Mouse (Mus musculus): ENCODE results near the gene Cab39l. TPM values are rescaled to one million over a fixed set of nuclear protein-coding genes. Genes with fewer than 3 reads are reported as not detected.
A peak's percentile ranks its signal among the peaks of the same experiment; 100 is the strongest.

Gene Cab39l
- polyA plus RNA-seq, 1 experiment from 2014 or later = 22.4 TPM

DNA sequence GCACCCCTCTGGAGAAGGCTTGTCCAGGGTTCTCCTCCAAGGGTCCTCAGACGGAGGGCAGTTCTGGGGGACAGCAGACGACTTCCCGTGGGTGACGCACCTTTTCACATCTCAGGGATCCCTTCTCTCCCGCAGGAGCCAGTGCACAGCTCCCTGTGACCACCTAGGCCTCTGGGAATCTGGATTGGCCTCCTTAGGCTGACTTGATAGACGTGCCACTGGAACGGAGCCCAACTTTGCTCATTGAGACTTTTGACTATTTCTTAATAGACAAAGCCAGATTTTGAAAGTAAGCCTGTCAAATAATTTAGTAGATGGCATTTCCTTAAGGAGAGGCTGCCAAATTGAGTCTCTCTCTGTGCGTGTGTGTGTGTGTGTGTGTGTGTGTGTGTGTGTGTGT, 185.9 kb downstream of the Cab39l start:
- Histone ChIP-seq H3K36me3 (ENCODE audit: control insufficient read depth, insufficient read depth, low read length) (no peaks in the 10 kb centered on the region; the same call in 1 of the 2 replicates), H3K4me1 (ENCODE audit: control insufficient read depth, insufficient read depth, low read length) (peaks cover 12% of the 10 kb centered on the region; the same call in 1 of the 2 replicates), H3K4me2 (ENCODE audit: low read length) (peak overlapping the region; percentile 82), H3K4me3 (ENCODE audit: low read depth, low read length) (peak overlapping the region; percentile 74), H3K9me3 (replicated peaks; ENCODE audit: control insufficient read depth, low read length, poor library complexity, severe bottlenecking) (no peaks in the 10 kb centered on the region), H3K27me3 (ENCODE audit: control insufficient read depth, insufficient read depth, low read depth, low read length) (peaks cover 5% of the 10 kb centered on the region; the same call in 1 of the 2 replicates), H3K9ac (ENCODE audit: low read depth, low read length) (peak overlapping the region; percentile 75), H3K27ac (ENCODE audit: low read length) (no peak overlapping the region)
- no peak for ATAC-seq
- 13% methylated on average over 8 of the region's 8 CpGs for WGBS

DNA sequence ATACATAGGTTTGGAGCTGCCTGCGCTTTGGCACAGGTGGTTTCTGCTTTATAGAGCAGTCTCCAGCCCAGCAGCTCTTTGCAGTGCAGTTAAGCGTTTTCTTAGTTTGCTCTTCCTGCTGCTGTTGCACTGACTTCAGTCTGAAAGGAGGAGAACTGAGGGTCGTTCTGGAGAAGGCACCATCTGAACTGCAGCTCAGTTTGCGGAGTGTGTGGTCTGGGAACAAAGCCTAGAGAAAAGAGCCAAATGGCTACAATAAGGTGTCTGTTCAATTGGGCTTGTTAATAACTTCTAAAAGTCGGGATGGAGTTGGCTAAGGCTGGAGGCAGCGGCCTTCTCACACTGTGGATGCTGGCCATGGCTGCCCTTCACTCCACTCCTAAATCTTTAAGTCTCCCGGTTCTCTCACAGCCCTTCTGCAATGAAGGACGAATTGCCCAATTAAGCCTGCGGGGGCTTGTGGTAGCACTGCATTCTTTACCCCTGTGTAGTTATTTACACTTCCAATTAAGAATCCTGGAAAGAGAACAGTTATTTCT, 186.4 kb downstream of the Cab39l start:
- Histone ChIP-seq H3K4me3 (ENCODE audit: low read depth, low read length) (peak overlapping the region; percentile 74), H3K27ac (ENCODE audit: low read length) (no peak overlapping the region), H3K4me1 (ENCODE audit: control insufficient read depth, insufficient read depth, low read length) (peaks cover 12% of the 10 kb centered on the region; the same call in 1 of the 2 replicates), H3K36me3 (ENCODE audit: control insufficient read depth, insufficient read depth, low read length) (no peaks in the 10 kb centered on the region; the same call in 1 of the 2 replicates), H3K9me3 (replicated peaks; ENCODE audit: control insufficient read depth, low read length, poor library complexity, severe bottlenecking) (no peaks in the 10 kb centered on the region), H3K9ac (ENCODE audit: low read depth, low read length) (no peak overlapping the region), H3K27me3 (ENCODE audit: control insufficient read depth, insufficient read depth, low read depth, low read length) (peaks cover 5% of the 10 kb centered on the region; the same call in 1 of the 2 replicates), H3K4me2 (ENCODE audit: low read length) (peak overlapping the region; percentile 82)
- 24% methylated on average over 9 of the region's 9 CpGs for WGBS
- ATAC-seq = no peak

DNA sequence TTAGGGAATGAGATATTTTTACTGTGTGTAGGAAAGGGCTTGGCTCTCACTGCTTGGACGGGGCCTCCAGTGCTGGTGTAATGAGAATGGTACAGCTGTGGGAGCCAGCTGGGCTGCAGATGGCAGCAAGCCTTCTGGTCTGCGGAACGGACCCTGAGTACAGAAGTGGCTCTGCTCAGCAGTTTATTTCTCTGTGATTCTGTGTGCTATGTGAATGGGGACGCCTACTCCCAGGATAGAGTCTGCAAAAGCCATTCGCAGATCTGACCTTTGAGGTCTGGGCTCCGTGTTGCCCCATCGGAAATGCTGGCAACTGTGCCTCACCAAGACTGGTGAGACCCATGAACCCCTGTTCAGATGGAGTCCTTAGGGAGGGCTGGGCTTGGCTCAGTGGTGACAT, 187.1 kb downstream of the Cab39l start:
- no peak; the same call in 1 of the 2 replicates for ATAC-seq
- H3K4me3 ChIP-seq (ENCODE audit: low read depth, low read length) = peak overlapping the region; percentile 74
- H3K36me3 ChIP-seq (ENCODE audit: control insufficient read depth, insufficient read depth, low read length) = no peaks in the 10 kb centered on the region; the same call in 1 of the 2 replicates
- peaks cover 5% of the 10 kb centered on the region; the same call in 1 of the 2 replicates for H3K27me3 ChIP-seq (ENCODE audit: control insufficient read depth, insufficient read depth, low read depth, low read length)
- H3K9me3 ChIP-seq (replicated peaks; ENCODE audit: control insufficient read depth, low read length, poor library complexity, severe bottlenecking) = no peaks in the 10 kb centered on the region
- 26% methylated on average over 7 of the region's 7 CpGs for WGBS
- H3K4me2 ChIP-seq (ENCODE audit: low read length) = peak overlapping the region; percentile 82
- H3K4me1 ChIP-seq (ENCODE audit: control insufficient read depth, insufficient read depth, low read length) = peaks cover 12% of the 10 kb centered on the region; the same call in 1 of the 2 replicates
- H3K9ac ChIP-seq (ENCODE audit: low read depth, low read length) = 0 out of 2 replicates have a peak overlapping the region, but pooled peaks have one; percentile 1
- H3K27ac ChIP-seq (ENCODE audit: low read length) = no peak overlapping the region

DNA sequence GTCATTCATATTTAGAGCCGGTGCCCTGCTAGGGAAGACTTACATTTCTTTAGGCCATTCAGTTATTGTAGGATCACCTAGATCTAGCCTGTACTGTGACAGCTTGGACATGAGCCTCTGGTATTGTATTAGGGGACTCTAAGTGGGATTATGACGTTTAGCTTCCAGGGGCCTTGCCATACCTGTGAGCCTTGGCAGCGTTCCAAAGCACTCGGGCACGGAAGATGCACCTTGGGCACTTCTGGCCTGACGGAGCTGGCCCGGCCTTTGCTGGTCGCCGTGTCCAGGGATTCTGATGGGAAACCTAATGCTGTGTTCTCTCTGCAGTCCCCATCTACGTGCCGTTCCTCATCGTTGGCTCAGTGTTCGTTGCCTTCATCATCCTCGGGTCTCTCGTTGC, 188.5 kb downstream of the Cab39l start:
- Histone ChIP-seq H3K27me3 (ENCODE audit: control insufficient read depth, insufficient read depth, low read depth, low read length) (0 out of 2 replicates have a peak, but pooled peaks cover 2% of the 10 kb centered on the region), H3K4me3 (ENCODE audit: low read depth, low read length) (no peak overlapping the region)
- ATAC-seq = no peak

DNA sequence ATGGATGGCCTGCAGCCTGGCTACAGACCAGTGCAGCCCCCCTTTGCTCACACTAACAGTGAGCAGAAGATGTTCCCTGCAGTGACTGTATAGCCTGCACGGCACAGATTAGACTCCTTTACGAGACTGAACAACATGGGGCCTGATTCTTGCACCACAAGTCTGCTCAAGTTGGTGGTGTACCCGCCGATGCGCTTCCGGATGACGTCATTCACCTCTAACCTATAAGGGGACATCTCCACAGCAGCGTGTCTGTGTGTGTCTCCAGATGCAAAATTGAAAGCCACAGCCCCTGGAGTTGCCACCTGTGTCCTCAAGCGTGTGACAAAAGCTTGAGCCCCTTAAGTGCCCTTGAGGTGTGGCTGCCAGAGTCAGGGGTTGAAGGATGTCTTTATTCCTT, 189.3 kb downstream of the Cab39l start:
- no peak for ATAC-seq
- H3K4me1 ChIP-seq (ENCODE audit: control insufficient read depth, insufficient read depth, low read length) = peaks cover 12% of the 10 kb centered on the region; the same call in 1 of the 2 replicates
- no peak overlapping the region for H3K4me3 ChIP-seq (ENCODE audit: low read depth, low read length)
- no peak overlapping the region for H3K4me2 ChIP-seq (ENCODE audit: low read length)
- no peaks in the 10 kb centered on the region for H3K9me3 ChIP-seq (replicated peaks; ENCODE audit: control insufficient read depth, low read length, poor library complexity, severe bottlenecking)
- H3K9ac ChIP-seq (ENCODE audit: low read depth, low read length) = no peak overlapping the region
- H3K27me3 ChIP-seq (ENCODE audit: control insufficient read depth, insufficient read depth, low read depth, low read length) = no peaks in the 10 kb centered on the region
- H3K27ac ChIP-seq (ENCODE audit: low read length) = no peak overlapping the region
- WGBS = 80% methylated on average over 9 of the region's 9 CpGs
- H3K36me3 ChIP-seq (ENCODE audit: control insufficient read depth, insufficient read depth, low read length) = no peaks in the 10 kb centered on the region; the same call in 1 of the 2 replicates

More for the DNA sequence above, 188.5 kb downstream of the Cab39l start:
- 89% methylated on average over 15 of the region's 15 CpGs for WGBS
- Histone ChIP-seq H3K4me1 (ENCODE audit: control insufficient read depth, insufficient read depth, low read length) (peaks cover 12% of the 10 kb centered on the region; the same call in 1 of the 2 replicates), H3K9ac (ENCODE audit: low read depth, low read length) (no peak overlapping the region), H3K4me2 (ENCODE audit: low read length) (no peak overlapping the region), H3K27ac (ENCODE audit: low read length) (no peak overlapping the region), H3K36me3 (ENCODE audit: control insufficient read depth, insufficient read depth, low read length) (no peaks in the 10 kb centered on the region; the same call in 1 of the 2 replicates), H3K9me3 (replicated peaks; ENCODE audit: control insufficient read depth, low read length, poor library complexity, severe bottlenecking) (no peaks in the 10 kb centered on the region)

DNA sequence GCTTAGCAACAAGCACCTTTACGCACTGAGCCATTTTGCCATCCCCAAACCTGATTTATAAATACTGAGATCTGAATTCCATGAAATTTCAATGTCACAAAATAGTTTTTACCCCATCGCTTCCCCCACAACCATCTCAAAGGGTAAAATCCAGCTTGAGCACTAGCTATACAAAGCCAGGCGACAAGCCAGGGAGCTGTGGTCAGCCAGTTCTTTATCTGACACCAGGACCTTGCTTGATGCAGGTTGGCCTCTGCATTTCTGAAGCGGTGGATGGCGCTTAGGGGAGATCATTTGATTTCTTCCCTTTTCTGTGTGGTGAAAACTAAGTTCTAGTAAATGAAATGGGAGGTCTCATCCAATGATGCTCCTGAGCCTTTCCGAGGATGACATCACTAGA, 191.3 kb downstream of the Cab39l start:
- Histone ChIP-seq H3K9me3 (replicated peaks; ENCODE audit: control insufficient read depth, low read length, poor library complexity, severe bottlenecking) (no peaks in the 10 kb centered on the region), H3K27me3 (ENCODE audit: control insufficient read depth, insufficient read depth, low read depth, low read length) (no peaks in the 10 kb centered on the region), H3K4me3 (ENCODE audit: low read depth, low read length) (no peak overlapping the region), H3K27ac (ENCODE audit: low read length) (no peak overlapping the region), H3K36me3 (ENCODE audit: control insufficient read depth, insufficient read depth, low read length) (no peaks in the 10 kb centered on the region; the same call in 1 of the 2 replicates), H3K4me1 (ENCODE audit: control insufficient read depth, insufficient read depth, low read length) (peaks cover 3% of the 10 kb centered on the region; the same call in 1 of the 2 replicates), H3K4me2 (ENCODE audit: low read length) (no peak overlapping the region), H3K9ac (ENCODE audit: low read depth, low read length) (no peak overlapping the region)
- WGBS = 94% methylated on average over 6 of the region's 6 CpGs
- no peak for ATAC-seq

DNA sequence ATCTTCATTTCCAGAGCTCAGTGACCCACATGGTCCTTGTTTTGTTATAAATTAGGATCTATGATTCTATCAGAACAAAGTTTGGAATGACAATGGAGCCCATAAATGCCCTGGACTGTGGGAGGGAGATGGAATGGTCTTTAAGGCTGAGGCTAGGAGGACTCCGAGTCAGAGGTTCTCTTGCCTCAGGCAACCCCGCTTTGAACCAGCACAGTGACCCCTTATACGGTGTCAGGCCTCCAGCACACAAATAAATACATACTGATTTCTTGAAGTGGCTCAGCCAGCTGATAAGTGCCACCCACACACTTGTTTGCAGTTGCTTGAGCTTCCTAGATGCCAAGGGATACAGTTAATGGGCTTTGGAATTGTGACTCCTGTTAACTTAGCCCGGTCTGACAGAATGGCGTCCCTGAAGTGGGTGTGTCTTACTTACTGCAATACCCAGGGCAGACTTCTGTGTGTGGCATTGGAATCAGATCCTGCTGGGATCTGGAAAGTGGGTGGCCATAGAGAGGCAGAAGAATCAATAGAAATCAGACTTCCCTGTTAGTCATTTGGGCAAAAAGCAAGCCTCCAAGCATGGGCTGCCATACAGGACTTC, 192.6 kb downstream of the Cab39l start:
- no peak overlapping the region for H3K27ac ChIP-seq (ENCODE audit: low read length)
- no peaks in the 10 kb centered on the region for H3K4me1 ChIP-seq (ENCODE audit: control insufficient read depth, insufficient read depth, low read length)
- no peaks in the 10 kb centered on the region for H3K27me3 ChIP-seq (ENCODE audit: control insufficient read depth, insufficient read depth, low read depth, low read length)
- WGBS = 81% methylated on average over 5 of the region's 5 CpGs
- no peaks in the 10 kb centered on the region; the same call in 1 of the 2 replicates for H3K36me3 ChIP-seq (ENCODE audit: control insufficient read depth, insufficient read depth, low read length)
- no peak overlapping the region for H3K9ac ChIP-seq (ENCODE audit: low read depth, low read length)
- no peak overlapping the region for H3K4me3 ChIP-seq (ENCODE audit: low read depth, low read length)
- no peak for ATAC-seq
- no peaks in the 10 kb centered on the region for H3K9me3 ChIP-seq (replicated peaks; ENCODE audit: control insufficient read depth, low read length, poor library complexity, severe bottlenecking)
- H3K4me2 ChIP-seq (ENCODE audit: low read length) = no peak overlapping the region

DNA sequence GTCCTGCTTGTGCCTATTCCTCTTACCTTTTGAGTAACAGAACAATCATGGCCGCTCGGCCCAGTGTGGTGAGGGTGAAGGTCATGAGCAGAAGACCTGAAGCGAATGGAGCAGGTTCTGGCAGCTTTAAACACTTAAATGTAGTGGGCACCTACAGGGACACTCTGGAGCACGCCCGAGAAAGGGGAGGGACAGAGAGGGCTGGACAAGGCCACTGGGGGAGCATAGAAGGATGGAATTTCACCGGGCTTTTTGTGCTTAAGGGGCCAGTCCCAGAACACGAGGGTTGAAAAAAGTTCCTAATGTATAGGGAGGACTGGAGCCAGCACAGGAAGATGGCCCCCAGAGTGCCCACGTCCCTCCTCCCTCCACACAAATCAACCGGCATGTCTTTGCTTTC, 193.2 kb downstream of the Cab39l start:
- H3K4me3 ChIP-seq (ENCODE audit: low read depth, low read length) = no peak overlapping the region
- no peak overlapping the region for H3K9ac ChIP-seq (ENCODE audit: low read depth, low read length)
- H3K27ac ChIP-seq (ENCODE audit: low read length) = no peak overlapping the region
- ATAC-seq = no peak
- no peaks in the 10 kb centered on the region for H3K27me3 ChIP-seq (ENCODE audit: control insufficient read depth, insufficient read depth, low read depth, low read length)
- H3K4me2 ChIP-seq (ENCODE audit: low read length) = no peak overlapping the region
- H3K9me3 ChIP-seq (replicated peaks; ENCODE audit: control insufficient read depth, low read length, poor library complexity, severe bottlenecking) = no peaks in the 10 kb centered on the region
- WGBS = 75% methylated on average over 9 of the region's 9 CpGs
- no peaks in the 10 kb centered on the region for H3K4me1 ChIP-seq (ENCODE audit: control insufficient read depth, insufficient read depth, low read length)
- no peaks in the 10 kb centered on the region; the same call in 1 of the 2 replicates for H3K36me3 ChIP-seq (ENCODE audit: control insufficient read depth, insufficient read depth, low read length)
